ENCODE assay signal across 8 mouse cellular contexts in the genomic region with DNA sequence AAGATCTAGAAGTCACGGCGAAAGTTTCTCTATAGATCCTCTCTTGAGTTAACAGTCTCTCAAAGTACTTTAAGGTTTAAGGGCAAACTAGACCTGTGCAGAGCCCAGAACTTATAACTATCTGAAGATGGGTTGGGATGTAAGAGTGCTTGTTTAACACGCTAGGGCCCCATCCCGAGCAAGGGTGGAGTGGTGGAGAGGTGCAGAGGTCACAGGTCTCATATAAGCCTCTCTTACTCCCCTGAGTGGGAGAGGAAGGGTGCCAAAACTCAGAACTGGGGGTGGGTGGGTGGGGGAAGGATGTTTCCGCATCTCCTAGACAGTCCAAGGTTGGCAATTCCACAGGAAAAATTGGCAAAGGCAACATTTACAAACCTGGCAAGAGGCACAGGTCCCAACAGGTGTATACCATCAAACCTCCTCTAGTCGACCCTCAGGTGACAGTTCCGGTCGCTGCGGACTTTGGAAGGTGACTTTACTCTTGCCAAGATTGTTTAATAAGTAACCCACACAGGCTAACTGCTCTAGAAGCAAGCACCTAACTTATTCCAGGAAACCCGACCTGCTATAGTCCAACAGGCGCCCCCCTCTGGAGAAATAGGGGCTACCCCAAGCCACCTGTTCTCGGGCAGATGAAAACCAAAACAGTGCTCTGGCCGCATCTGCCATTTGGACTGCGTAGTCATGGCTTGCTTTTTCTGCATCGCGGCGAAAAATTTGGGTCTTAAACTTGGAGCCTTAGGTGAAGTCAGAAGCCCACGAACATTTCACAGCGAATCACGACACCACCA. TPM values are rescaled to one million over a fixed set of nuclear protein-coding genes. Genes with fewer than 3 reads are reported as not detected.
DNase-seq lines count a peak whose midpoint lies in the region; ATAC-seq and TF ChIP-seq lines count a peak whose summit lies in the region.

No protein-coding gene starts in this region.

- no peaks in the 10 kb centered on the region for H3K36me3 ChIP-seq in heart, embryonic 16.5 days (ENCODE audit: control insufficient read depth, insufficient read depth)
- no peaks in the 10 kb centered on the region for H3K36me3 ChIP-seq in stomach, embryonic 14.5 days (ENCODE audit: control insufficient read depth, insufficient read depth, low read length)

- DNase-seq in cerebellum, postnatal 14 days = peak; percentile 24 to 28
- no peak for DNase-seq in cerebellum, postnatal 4 days (ENCODE audit: low spot score in 2 of 2)
- DNase-seq in brain, embryonic 14.5 days (ENCODE audit: low read depth) = peak; percentile 59
- DNase-seq in kidney, postnatal 4 days = peak; percentile 76 to 85
- no peak for DNase-seq in frontal cortex, postnatal 36 days (ENCODE audit: low spot score in 2 of 2)

- no peaks in the 10 kb centered on the region for H3K27me3 ChIP-seq in heart, embryonic 16.5 days (ENCODE audit: control insufficient read depth, insufficient read depth, low read length)
- H3K27me3 ChIP-seq in stomach, embryonic 14.5 days (ENCODE audit: control insufficient read depth, insufficient read depth, low read length) = no peaks in the 10 kb centered on the region

- no peak for TF ChIP-seq POLR2A in brain, embryonic 14.5 days (IDR thresholded peaks at IDR 0.05; ENCODE audit: borderline replicate concordance, extremely low read depth, insufficient read depth, insufficient read length, poor library complexity, severe bottlenecking)

- H3K9me3 ChIP-seq in heart, embryonic 16.5 days (replicated peaks; ENCODE audit: control insufficient read depth, low read length) = no peaks in the 10 kb centered on the region
- H3K9me3 ChIP-seq in stomach, embryonic 14.5 days (ENCODE audit: control insufficient read depth, low read depth, low read length) = no peaks in the 10 kb centered on the region

- ATAC-seq in heart, embryonic 16.5 days (replicated peaks; ENCODE audit: extremely low read depth, insufficient read depth, low FRiP score) = no peak
- peak; percentile 23 for ATAC-seq in megakaryocyte progenitor cell, adult 5-6 weeks (replicated peaks; ENCODE audit: poor library complexity)
- ATAC-seq in stomach, embryonic 14.5 days (ENCODE audit: insufficient number of reproducible peaks, insufficient read depth, low FRiP score, low read depth) = peak; percentile 43; the same call in 1 of the 2 replicates

- H3K9ac ChIP-seq in heart, embryonic 16.5 days (ENCODE audit: low read length) = peak overlapping the region; percentile 79
- H3K9ac ChIP-seq in stomach, embryonic 14.5 days (replicated peaks; ENCODE audit: low read depth, low read length) = peak overlapping the region; percentile 73

- TF ChIP-seq CTCF in brain, embryonic 14.5 days (IDR thresholded peaks at IDR 0.05; ENCODE audit: borderline replicate concordance, extremely low read depth, insufficient read depth, insufficient read length) = peak; percentile 32; the same call in 1 of the 2 replicates

- no peak overlapping the region for H3K27ac ChIP-seq in heart, embryonic 16.5 days (ENCODE audit: low read length)
- peak overlapping the region; percentile 92 for H3K27ac ChIP-seq in stomach, embryonic 14.5 days (ENCODE audit: low read length)

- H3K4me3 ChIP-seq in heart, embryonic 16.5 days (ENCODE audit: low read length) = peak overlapping the region; percentile 86
- peak overlapping the region; percentile 68 for H3K4me3 ChIP-seq in stomach, embryonic 14.5 days (ENCODE audit: low read depth, low read length)

- peaks cover 5% of the 10 kb centered on the region for H3K4me1 ChIP-seq in heart, embryonic 16.5 days (ENCODE audit: control insufficient read depth, insufficient read depth, low read length)
- peaks cover 5% of the 10 kb centered on the region; the same call in 1 of the 2 replicates for H3K4me1 ChIP-seq in stomach, embryonic 14.5 days (ENCODE audit: control insufficient read depth, insufficient read depth, low read length)

- 24% methylated on average over 20 of the region's 20 CpGs for WGBS in heart, embryonic 16.5 days
- WGBS in stomach, embryonic 14.5 days = 17% methylated on average over 20 of the region's 20 CpGs

- peak overlapping the region; percentile 97 for H3K4me2 ChIP-seq in heart, embryonic 16.5 days (ENCODE audit: low read depth, low read length)
- H3K4me2 ChIP-seq in stomach, embryonic 14.5 days (replicated peaks; ENCODE audit: low read depth, low read length) = peak overlapping the region; percentile 83

RNA-seq across cellular contexts. Expression of a gene that starts 2.0 kb away (rescaled TPM):
- polyA plus RNA-seq in brain, embryonic 14.5 days (2012; rRNA removed) = 2.8 and 2.9 TPM in 2 replicates
- polyA plus RNA-seq in heart, embryonic 16.5 days (2015; fragmentation: Nextera tagmentation; extraction: Ambion mirVana) = 3.9 and 4.7 TPM in 2 replicates
- 5.4 and 6.2 TPM in 2 replicates for total RNA-seq in megakaryocyte progenitor cell, adult 5-6 weeks (2015)
- 2.5 and 3.2 TPM in 2 replicates for total RNA-seq in megakaryocyte progenitor cell, adult 5-6 weeks (2017)
- polyA plus RNA-seq in stomach, embryonic 14.5 days (2014; fragmentation: Nextera tagmentation; extraction: Ambion mirVana) = 22.5 and 23.6 TPM in 2 replicates

RNA-seq across cellular contexts. Expression of a gene that starts 3.5 kb away (rescaled TPM):
- polyA plus RNA-seq in brain, embryonic 14.5 days (2012; rRNA removed) = not detected in 2 replicates
- polyA plus RNA-seq in heart, embryonic 16.5 days (2015; fragmentation: Nextera tagmentation; extraction: Ambion mirVana) = 0.18 TPM in 1 of 2 replicates, not detected in the other
- total RNA-seq in megakaryocyte progenitor cell, adult 5-6 weeks (2015) = not detected in 2 replicates
- total RNA-seq in megakaryocyte progenitor cell, adult 5-6 weeks (2017) = not detected in 2 replicates
- 0.55 and 0.65 TPM in 2 replicates for polyA plus RNA-seq in stomach, embryonic 14.5 days (2014; fragmentation: Nextera tagmentation; extraction: Ambion mirVana)

Comparison
In these comparisons a context has a peak if more than half of its experiments do, and no peak if none do; other contexts are left out.
1. DNase-seq: peak in cerebellum, postnatal 14 days (2 of 2), brain, embryonic 14.5 days (single experiment) and kidney, postnatal 4 days (2 of 2); none in cerebellum, postnatal 4 days (0 of 2) and frontal cortex, postnatal 36 days (0 of 2).